Mouse (Mus musculus) thymus, postnatal 4 days (tissue): ENCODE measurements around the gene Tpmt.

Experiments
- DNase-seq: peaks from one replicate; pipeline ENCODE4 v3.0.0; 2021

Tpmt gene

GRCm38 (mm10) chr13:47042024-47042633 lies 2.4 kb downstream of the Tpmt start:
- no peak for DNase-seq

GRCm38 (mm10) chr13:47040061-47040460 lies 4.5 kb downstream of the Tpmt start:
- DNase-seq, result no peak

- no peak for DNase-seq
Observed at GRCm38 (mm10) chr13:47037946-47038345, 6.6 kb downstream of the Tpmt start.

- no peak for DNase-seq
Observed at GRCm38 (mm10) chr13:47033602-47034001, 10.9 kb downstream of the Tpmt start.

GRCm38 (mm10) chr13:47030376-47031107 lies 14.0 kb downstream of the Tpmt start:
- DNase-seq, result no peak

- no peak for DNase-seq
Observed at GRCm38 (mm10) chr13:47020798-47021197, 23.7 kb downstream of the Tpmt start.

GRCm38 (mm10) chr13:47019774-47020173 lies 24.8 kb downstream of the Tpmt start:
- DNase-seq, result no peak

GRCm38 (mm10) chr13:47017259-47017658 lies 27.3 kb downstream of the Tpmt start:
- peak; percentile 54 for DNase-seq

GRCm38 (mm10) chr13:47015195-47015501 lies 29.4 kb downstream of the Tpmt start:
- DNase-seq, result no peak

- peak; percentile 88 for DNase-seq
Observed at GRCm38 (mm10) chr13:47014334-47015194, 30.0 kb downstream of the Tpmt start, which contains the start of gene Nhlrc1. TSS of gene Nhlrc1 (minus strand) at chr13:47014850.

- DNase-seq, result no peak
Observed at GRCm38 (mm10) chr13:47013740-47014139, 30.8 kb downstream of the Tpmt start.

GRCm38 (mm10) chr13:47001590-47001989 lies 42.9 kb downstream of the Tpmt start:
- no peak for DNase-seq

- no peak for DNase-seq
Observed at GRCm38 (mm10) chr13:46999498-46999897, 45.0 kb downstream of the Tpmt start.

GRCm38 (mm10) chr13:46997355-46997754 lies 47.2 kb downstream of the Tpmt start:
- no peak for DNase-seq

- DNase-seq, result no peak
Observed at GRCm38 (mm10) chr13:46993274-46993551, 51.3 kb downstream of the Tpmt start.

GRCm38 (mm10) chr13:46992516-46993273 lies 51.8 kb downstream of the Tpmt start:
- DNase-seq, result no peak

GRCm38 (mm10) chr13:46990376-46991011 lies 54.0 kb downstream of the Tpmt start:
- no peak for DNase-seq

GRCm38 (mm10) chr13:46987941-46988340 lies 56.6 kb downstream of the Tpmt start:
- no peak for DNase-seq

- no peak for DNase-seq
Observed at GRCm38 (mm10) chr13:46986208-46986607, 58.3 kb downstream of the Tpmt start.

- no peak for DNase-seq
Observed at GRCm38 (mm10) chr13:46983878-46984277, 60.7 kb downstream of the Tpmt start.

- DNase-seq, result no peak
Observed at GRCm38 (mm10) chr13:46979836-46980490, 64.6 kb downstream of the Tpmt start.

GRCm38 (mm10) chr13:46976532-46976931 lies 68.0 kb downstream of the Tpmt start:
- no peak for DNase-seq
